Mouse (Mus musculus): ENCODE results near the gene Hunk.

DNA sequence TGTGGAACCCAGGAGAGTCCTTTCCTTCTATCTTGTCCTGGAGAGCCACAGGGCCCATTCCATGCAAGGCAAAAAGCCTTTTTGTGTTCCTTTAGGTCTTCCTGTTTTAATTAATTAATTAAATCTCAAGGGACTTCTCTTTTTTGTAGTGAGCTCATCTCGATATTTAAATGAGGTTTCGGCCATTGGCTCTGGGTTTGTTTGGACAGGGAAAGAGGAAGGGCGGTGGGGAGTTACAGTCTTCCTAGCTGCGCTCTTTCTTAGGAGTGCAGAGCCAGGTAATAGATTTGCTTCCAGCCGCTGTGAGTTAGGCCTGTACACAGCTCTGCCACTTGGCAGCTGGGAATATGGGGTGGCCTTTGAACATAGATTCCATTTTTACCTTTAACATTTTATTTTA lies 40.4 kb downstream of the Hunk start:
- TF ChIP-seq POLR2A (IDR thresholded peaks at IDR 0.05; ENCODE audit: extremely low read depth, insufficient read depth, low read length) (no peak), CTCF (IDR thresholded peaks at IDR 0.05; ENCODE audit: extremely low read depth, insufficient read depth, low read length) (no peak)

Data from cortical plate, adult 2 months (tissue).